Mouse (Mus musculus) left cerebral cortex, adult 9 months (tissue): ENCODE results near the gene Setd6.
A peak's percentile ranks its signal among the peaks of the same experiment; 100 is the strongest.

Experiments
- DNase-seq, 2 experiments: peaks; one replicate each; pipeline ENCODE4 v3.0.0; 2022; ENCODE audit warnings: low spot score in 2 of 2

The Setd6 gene

DNA sequence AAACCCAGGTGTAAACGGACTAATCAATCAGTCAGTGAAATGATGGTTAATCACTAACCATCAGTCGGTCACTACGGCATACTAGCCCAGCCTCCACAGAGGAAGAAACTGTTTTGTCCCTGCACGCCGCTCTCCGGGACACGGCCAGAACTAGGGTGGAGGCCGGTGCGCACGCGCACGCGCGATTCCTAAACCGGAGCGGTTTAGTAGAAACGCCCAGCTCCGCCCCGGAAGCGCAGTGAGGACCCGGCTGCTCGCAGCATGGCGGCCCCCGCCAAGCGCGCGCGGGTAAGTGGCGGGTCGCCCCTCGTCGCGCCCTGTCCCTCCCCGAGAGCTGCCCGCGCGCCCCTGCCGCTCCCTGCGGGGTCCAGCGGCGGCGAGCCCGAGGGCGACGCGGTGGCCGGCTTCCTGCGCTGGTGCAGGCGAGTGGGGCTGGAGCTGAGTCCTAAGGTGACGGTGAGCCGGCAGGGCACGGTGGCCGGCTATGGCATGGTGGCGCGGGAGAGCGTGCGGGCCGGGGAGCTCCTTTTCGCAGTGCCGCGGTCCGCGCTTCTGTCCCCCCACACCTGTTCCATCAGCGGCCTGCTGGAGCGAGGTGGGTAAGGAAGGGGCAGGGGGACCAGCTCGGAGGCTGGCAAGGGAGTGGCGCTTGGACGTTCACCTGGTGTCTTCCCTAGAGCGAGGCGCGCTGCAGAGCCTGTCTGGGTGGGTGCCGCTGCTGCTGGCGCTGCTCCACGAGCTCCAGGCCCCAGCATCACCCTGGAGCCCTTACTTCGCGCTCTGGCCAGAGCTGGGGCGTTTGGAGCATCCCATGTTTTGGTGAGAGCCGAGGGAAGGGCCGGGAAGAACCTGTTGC lies at the start of gene Setd6:
TSS of gene Setd6 (plus strand) at position 206 of the 856 bp plus-strand sequence.
- DNase-seq, result peak in 1 of 2 experiments; percentile 78

DNA sequence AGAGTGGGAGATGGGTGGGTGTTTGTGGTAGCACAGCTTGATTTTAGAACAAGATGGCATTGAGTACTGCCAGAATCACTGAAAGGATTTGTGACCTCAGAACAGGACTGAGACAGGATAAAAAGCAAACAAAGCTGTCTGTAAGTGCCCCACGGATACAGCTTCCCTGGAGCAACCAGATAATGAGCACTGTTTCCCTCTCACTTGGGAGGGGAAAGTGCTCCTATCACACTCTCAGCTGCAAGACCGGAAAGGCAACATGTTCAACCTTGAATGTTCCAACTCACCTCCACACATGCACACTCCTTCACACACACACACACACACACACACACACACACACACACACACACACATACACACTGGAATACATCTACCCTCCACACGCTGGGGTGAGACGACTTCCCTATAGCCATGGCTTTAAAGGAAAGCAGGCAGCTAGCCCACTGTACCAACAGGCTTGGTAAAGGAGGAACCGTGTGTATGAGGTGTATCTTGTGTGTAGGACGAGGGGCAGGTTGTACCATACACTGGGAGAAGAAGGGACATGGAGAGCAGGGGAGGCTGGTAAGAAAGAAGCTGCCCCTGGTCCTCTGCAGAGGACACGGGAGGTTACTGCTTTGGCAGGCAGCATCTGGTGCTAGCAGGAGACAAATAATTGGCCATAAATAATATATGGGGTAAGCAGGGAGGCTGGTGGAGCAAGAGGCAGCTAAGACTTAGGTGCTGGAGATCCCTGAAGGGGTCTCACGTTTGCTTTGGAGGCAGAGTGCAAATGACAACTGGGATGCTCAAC lies 47.3 kb upstream of the Setd6 start:
- DNase-seq, result no peak

DNA sequence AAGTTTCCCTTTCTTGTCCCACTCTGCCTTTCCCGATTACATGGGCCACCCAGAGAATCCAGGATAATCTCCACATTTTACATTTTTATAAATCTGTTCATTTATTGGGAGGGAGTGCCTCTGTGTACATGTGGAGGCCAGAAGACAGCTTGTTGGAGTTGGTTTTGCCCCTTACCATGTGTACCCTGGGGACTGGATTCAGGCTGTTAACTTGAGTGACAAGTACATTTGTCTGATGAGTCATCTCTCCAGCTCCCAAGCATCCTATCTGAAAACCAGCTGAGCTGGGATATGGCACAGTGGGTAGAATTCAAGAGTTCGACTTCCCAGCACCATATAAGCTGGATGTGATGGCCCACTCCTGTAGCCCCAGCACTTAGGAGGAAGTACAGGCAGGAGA lies 45.7 kb upstream of the Setd6 start:
- no peak for DNase-seq

DNA sequence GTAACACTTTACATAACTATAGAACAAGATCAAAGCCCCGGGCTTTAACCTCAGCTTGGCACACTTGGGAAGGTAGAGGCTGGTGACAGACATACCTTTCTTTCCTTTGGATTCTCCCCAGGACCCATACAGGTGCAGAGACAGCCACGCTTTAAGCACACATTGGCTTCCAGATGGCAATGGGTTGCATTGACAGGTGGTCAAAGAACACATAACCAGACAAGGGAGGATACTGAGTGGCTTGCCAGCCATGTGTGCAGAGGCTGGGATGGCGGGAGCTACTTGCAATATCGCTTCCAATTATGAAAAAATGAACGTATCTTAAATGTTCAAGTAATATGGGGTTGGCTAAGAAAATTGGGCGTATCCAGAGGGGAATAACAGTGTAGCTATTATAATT lies 43.8 kb upstream of the Setd6 start:
- no peak for DNase-seq

DNA sequence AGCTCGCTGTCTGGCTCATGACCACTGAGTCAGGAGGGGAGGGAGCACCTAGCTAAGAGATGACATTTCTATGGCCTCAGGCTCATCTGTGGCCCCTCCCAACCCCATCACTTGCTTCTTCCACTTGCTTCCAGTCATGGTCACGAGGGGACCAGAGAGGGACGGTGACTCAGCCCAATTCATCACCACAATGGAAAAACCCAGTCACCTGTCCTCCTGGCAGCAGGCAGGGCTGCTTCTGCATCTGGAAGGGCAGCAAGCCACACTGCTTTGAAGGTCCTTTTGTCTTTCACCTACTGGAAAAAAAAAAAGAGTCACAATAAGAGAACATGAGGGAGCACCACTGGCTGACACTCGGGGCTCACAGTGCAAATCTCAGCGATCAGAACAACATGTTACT lies 42.9 kb upstream of the Setd6 start:
- DNase-seq, result no peak

DNA sequence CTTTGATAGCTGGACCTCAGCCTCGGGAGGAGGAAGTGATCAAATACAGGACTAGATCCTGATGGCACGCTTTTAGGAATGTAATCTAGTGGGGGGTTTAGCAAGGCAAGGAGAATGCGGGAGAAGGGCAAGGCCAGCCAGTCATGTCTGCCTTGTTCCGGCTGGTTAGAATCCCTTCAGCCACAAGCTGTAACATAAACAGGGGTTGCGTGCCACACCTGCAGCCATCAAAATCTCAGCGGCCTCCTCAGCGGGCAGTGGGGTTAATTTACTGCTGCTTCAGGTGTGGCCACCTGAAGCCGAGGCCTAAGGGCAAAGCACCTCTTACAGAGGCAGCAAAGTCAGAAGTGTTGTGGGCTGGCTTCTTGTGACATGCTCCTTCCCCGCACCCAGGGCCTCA lies 39.0 kb upstream of the Setd6 start, which contains the start of gene Ndrg4:
TSS of gene Ndrg4 (plus strand) at position 350 of the 400 bp plus-strand sequence.
- no peak for DNase-seq

DNA sequence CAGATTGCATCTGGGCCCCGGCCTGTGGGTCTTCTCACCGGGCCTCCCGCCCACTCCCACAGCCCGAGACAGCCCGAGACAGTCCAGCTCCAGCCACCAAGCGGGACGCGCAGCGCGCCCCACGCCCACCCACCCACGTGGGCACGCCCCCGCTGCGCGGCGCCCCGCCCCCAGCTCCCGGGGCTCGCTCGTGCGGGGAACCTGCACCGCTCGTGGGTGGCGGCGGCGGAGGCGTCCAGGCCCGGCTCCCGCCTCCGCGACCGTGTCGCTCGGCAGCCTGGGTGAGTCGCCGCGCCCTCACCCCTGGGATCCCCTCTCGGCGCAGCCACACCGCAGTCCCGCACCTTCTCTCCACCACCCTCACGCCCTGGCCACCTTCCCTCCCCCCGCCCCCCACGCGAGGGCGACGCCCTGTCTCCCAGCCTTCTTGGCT lies 38.1 kb upstream of the Setd6 start:
- DNase-seq, result no peak

DNA sequence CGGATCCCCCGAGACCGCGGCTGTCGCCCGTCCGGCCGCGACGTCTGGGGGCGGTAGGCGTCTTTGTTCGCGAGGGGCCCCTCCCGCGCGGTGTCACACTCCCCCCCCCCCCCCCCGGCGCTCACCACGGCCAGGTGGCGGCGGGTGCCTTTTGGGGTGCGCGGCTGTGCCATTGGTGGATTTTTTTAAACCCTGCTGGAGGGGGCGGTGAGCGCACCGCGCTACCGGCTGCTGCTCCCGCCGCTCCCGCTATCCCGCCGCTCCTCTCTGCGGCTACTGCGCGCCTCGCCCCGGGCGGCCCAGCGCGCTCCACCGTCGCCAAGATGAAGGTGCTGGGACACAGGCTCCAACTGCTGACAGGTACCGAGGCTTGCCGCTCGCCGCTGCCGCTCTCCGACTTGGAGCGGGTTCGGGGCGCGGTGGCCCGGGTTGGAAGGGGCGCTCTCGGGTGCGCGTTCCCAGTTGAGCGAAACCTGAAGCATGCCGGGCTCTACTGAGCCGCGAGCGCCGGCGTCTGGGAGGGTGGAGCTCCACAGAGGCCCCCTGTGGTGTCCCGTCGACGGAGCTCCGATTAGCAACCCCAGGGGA lies 37.6 kb upstream of the Setd6 start:
- DNase-seq, result no peak

DNA sequence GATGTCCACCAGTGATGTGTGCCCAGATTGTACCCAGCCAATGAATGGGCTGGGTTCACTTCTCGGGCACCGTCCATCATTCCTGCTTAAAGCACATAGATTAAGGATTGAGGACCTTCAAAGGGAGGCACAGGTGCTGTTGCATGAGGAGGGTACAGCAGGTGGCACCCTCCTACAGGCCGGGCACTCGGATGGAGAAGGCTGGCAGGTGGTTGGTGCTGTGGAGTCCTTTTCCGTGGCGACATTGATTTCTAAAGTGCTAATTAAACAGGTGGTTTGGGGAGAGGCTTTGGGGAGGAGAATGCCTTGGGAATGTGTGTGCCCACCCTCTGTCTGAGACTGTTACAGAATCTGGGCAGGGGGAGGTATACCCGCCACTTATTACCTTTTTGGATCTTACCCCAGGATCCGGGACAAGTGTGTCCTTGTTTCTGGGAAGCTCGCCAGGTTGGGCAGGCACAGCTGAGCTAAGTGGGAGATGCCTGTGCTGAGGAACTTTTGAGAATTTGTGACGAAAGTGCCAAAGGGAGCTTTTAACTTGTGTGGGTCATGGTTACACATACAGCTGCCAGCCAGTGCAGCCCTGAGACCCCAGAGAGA lies 27.5 kb upstream of the Setd6 start:
- peak in 1 of 2 experiments; percentile 76 for DNase-seq

DNA sequence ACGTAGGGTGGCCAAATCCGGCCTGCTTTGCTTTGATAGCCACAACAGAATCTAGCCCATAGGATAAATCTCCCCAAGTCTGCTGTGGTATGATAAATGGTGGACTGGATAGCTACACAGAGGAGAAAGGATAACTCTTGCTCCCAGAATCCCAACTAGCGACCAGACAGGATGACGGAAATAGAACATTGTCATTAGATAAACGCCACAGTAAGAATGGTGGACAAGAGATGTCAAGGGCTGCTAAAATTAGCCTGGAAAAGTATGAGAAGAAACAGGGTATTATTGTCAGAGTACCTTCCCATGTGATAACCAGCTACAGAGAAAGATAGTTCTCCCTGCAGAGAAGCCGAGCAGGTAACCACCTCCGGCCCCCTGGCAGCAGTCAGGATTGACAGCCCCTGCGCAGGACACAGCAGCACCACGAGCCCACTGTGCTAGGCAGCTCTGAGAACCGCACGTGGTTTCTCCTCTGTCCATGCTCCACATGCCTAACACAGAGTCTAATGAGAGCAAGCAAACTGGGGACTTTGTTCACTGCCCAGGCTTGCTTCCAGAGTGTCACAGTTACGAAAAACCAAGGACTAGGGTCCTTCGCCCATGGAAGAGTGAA lies 24.6 kb upstream of the Setd6 start:
- no peak for DNase-seq

DNA sequence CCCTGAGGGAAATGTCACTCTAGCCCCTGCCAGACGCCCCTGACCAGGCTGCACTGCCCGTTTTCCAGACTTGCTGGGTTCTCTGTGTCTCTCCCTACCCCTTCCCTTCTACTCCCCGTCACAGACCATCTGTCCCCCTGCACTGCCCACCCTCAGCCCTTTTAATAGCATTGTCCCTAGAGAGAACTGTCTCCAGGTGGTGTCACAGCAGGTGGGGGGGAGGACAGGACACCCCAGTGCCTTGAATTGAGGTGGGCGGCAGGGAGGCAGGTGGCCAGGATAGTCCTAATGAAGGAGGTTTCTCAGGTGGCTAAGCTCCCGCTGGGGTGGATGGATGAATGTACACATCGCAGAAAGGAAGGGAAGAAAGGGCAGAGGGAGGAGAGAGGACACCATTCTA lies 21.1 kb upstream of the Setd6 start:
- peak in 1 of 2 experiments; percentile 84 for DNase-seq

DNA sequence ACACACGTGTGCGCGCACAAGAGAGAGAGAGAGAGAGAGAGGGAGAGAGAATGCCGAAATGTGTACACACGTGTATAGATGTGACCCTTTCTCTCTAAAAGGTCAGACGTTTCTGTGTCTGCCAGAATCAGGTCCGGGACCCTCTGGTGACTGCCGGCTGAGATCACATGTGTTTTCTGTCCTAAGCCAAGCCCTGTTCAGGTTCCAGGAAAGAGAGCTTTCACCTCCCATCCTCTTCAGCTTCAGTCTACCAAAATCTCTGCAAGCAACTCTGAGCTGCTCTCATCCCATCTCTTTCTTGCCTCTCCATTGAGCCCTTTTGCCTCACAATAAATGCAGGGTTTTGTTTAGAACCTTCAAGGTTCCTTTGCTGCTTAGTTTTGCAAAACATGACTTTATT lies 19.0 kb upstream of the Setd6 start:
- DNase-seq, result no peak

DNA sequence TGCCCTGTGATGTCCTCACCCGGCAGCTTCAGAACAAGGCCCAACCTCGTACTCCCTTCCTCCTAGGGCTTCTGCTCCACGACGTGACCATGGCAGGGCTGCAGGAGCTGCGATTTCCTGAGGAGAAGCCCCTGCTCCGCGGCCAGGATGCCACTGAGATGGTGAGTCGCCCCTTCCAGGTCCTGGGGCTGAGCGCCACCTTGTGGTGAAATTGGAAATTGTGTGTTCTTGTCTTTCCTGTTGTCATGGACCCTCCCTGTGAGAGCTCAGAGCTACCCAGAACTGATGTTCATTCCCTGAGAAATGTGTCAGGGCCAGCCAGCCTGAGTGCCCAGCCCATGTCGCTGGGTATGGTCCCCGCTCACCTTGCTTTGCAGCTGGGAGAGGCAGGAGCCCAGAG lies 18.6 kb upstream of the Setd6 start:
- DNase-seq, result peak in 1 of 2 experiments; percentile 93

DNA sequence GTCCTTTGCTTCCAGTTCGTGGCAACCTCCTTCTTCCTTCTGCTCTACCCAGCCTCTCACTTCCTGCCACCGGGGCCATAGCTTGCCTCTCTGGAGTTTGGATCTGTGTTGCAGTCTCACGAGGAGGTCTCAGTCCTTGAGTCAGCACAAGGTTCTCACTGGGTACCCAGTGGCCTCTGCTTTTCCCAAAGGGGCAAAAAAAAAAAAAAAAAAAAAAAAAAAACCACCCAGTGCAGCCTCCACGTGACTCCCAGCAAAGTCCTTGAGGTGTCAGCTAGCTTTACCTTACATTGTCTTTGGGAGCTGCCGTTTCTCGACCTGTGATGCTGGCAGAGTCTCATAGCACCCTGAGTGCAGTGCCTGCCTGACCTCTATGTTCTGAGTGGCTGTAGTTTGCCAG lies 17.5 kb upstream of the Setd6 start:
- DNase-seq, result no peak

DNA sequence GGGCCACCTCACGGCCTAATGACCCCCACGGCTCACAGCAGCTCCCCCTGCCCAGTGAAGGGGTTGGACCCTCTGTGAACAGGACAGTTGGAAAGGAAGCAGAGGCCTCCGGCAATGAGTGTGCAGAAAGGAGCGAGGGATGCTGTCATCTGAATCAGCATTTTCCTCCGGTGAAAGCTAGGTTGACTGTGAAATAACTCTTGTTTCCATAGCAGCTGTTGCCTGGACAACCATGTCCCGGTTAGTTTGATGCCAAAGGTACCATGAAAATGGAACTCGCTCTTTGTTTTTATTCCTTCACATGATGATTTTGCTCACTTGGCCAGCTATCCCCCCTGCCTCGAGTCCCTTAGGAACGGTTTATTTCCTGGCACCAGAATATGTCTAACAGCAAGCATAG lies 15.4 kb upstream of the Setd6 start:
- peak; percentile 79 to 90 for DNase-seq

DNA sequence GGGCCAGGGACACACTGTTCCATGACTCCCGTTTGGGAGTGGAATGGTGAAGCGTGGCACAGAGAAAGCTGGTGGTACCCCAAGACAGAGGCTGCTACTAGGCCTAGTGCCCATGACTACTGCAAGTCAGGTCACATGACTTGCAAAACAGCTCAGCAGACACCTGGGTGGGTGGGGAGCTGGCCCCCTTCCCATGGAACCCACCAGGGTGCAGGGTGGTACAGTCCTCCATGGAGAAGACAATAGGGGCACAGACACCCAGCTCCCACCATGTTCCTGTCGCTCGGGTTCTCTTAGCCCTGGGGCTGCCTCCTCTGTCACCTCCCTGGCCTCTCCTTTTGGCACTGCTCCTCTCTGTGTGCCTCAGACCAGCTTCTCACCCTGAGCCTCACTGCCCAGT lies 13.9 kb upstream of the Setd6 start:
- no peak for DNase-seq

DNA sequence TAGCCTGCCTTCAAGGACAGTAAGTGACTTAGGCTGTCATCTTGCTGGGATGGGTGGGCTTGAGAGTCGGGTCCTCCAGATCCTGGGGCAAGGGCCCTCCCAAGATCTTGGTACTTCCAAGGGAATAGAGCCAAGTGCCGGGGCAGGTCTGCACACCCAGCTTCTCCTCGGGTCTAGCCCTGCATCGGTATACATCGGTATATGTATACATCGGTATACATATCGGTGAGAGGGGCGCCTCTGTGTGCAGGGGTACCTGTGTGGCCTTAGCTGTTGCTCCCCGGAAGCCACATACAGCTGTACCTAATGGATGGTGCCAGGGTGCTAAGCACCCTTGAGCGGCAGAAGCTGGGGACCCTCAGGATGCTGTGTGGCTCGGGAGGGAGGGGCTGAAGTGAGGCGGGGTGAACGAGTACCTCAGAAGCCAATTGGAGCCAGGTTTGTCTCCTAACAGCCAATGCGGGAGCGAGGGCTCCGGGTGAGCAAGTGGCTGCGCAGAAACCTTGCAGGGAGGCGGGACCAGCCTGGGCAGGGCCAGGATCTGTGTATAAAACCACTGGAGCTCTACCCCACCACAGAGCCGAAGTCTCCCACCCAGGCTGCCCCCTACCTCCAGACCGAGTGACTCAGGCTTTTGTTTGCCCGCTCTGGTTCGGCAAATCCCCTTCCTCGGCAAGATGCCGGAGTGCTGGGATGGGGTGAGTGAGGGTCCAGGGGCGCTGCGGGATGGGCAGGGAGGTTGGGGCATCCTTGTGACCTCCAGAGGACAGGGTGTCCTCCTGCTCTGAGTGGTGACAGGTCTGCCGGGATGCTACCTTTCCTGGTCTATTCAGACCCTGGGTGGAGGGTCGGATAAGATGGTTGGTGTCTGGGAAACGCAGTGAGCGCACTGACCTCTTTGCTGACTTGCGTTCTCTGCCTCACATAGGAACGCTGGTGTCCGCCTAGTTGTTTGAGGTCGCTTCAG lies 12.9 kb upstream of the Setd6 start:
- DNase-seq, result peak; percentile 86 to 94

DNA sequence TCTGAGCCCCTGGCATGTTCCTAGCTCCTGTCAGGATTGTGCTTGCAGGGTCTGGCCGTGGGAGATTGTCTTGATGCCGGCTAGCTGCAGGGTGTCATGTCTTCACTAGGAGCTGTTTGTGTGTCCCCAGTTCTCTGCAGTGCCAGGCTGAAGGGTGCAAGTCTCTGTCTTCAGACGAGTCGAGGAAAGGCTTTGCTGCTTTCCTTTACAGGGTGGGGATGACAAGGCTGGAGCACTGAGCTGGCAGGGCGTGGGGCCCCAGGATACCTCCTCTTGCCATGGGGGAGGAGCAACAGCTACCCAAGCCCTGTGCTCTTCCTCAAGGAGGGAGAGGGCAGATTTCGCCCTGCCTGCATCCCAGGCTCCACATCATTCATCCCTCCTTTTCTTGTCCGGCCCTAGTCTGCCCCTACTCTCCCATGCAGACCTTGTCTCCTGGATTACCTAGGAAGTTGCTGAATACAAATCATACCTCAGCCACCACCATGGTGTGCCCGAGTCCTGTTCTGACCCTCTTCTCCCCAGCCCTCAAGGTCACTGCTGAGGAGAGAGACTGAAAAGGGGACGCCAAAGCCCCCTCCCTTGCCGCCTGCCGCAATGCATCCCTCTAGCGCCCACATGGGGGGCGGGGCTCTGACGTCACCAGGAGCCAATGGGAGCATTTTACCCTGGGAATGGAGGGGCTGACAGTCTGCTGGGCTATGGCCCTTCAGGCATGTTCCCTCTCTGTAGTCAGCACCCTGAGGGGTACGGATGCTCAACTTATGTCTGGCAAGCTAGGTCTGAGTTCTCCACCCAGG lies 12.0 kb upstream of the Setd6 start:
- DNase-seq, result peak in 1 of 2 experiments; percentile 87

DNA sequence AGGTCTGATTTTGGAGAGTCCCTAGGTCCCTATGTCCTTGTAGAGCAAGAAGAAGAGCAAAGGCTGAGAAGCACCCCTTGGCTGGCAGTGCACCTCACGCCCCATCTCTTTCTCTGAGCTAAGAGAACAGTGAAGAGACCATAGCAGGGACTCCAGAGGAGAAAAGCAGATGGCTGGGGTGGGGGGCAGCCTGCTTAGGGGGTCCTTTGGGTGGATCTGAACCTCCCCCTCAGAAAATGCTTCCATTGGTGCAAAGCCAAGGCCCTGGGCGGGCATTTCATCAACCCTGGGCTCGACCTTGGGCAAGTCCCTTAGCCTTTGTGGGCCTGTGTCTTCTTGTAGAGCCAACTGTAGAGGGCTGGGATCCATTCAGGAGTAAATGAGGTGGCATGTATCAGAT lies 11.1 kb upstream of the Setd6 start:
- no peak for DNase-seq

DNA sequence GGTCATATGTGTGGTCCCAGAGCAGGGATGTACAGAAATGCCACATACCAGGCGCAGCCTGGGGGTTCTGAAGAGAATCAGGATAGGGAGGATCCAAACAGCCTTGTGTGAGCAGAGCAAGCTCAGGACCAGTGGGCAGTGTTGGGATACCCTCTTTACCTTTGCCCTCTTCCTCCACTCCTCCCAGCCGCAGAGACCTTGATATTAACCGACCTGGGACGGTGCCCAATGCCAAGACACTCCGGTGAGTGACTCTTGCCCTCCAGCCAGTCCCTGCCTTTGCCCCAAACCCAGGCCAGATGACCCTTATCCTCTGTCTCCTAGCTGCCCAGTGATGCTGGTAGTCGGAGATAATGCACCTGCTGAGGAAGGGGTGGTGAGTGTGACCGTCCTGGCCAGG lies 6.1 kb upstream of the Setd6 start:
- DNase-seq, result no peak
